Mouse (Mus musculus) gastrocnemius, postnatal 25 days (tissue): ENCODE results near the gene Hoxa10. TPM values are rescaled to one million over a fixed set of nuclear protein-coding genes. Genes with fewer than 3 reads are reported as not detected.

ENCODE experiments used
- DNase-seq: peaks from one replicate; pipeline ENCODE4 v3.0.0; 2022
- microRNA-seq, 2 experiments: library from miRNA; unstranded; fragments of <30 nt; microRNA quantifications; one replicate each; pipeline ENCODE4 v1.2.0; 2021; ENCODE audit warnings: borderline replicate concordance in 2 of 2
- total RNA-seq, 2 experiments: library from RNA; stranded (reverse); gene quantifications; 1 replicate in 1 of 2; 2 replicates in 1 of 2; pipeline ENCODE4 v1.2.3; 2021

Hoxa10 gene
- total RNA-seq, 2 experiments from 2014 or later, result 14.8 to 18.4 TPM

GRCm38 (mm10) chr6:52185222-52185621 is 55.4 kb downstream of the Hoxa10 start:
- DNase-seq, result no peak

DNA sequence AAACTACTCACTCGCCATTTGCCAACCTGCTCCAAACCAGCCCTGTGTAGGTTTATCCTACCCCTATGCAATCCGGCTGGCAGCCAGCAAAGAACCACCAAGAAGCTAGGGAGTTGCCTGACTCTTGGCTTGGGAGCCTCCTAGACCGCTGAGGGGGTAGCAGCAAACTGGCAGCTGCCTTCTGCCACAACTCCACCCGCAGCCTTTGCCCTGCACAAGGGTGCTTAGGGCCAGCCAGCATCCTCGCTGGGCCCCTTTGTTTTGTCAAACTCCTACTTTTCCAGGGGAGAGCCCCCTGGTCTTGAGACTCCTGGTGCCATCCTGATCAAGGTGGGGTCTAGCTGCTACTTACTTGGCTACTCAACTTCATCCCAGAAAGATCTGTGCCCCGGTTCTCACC is 56.0 kb downstream of the Hoxa10 start:
- DNase-seq, result no peak

GRCm38 (mm10) chr6:52183311-52184080 is 57.2 kb downstream of the Hoxa10 start:
- no peak for DNase-seq

- no peak for DNase-seq
Measured at GRCm38 (mm10) chr6:52182793-52183192, 57.9 kb downstream of the Hoxa10 start.

DNA sequence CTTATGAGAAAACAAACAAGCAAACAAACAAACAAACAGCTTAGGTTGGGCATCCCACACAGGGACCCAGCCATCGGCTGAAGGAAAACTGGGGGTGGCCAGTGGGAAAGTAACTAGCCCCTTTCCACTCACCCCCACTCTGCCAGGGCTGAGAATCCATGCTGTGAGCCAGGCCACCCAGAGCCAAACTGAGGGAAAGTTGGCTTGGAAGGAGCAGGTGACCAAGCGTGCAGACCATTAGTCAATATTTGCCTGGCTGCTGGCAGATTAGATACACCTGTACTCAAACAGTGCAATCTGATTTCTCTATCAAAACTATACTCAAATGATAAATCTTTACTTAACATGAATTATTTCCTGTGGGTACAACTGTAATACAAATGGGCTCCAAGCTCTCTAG is 58.6 kb downstream of the Hoxa10 start:
- no peak for DNase-seq

Small RNA genes lying within 50 kb of the gene (microRNA-seq; reads per million reads assigned to microRNA genes)
- gene Mir196b, result 7,568 to 10,738 reads per million in 2 experiments

Other genes starting within 250 kb of the Hoxa10 start
- gene Skap2, start 228.3 kb downstream of the Hoxa10 start, total RNA-seq, result 1 to 10 TPM; 2.1 to 6.6 TPM
- gene Hoxa1, start 82.5 kb downstream of the Hoxa10 start, total RNA-seq, result under 1 TPM in 1 of 2 experiments, not detected in 1; 0.21 TPM
- under 1 TPM; 0.28 to 0.83 TPM for gene Hoxa2, start 76.0 kb downstream of the Hoxa10 start, total RNA-seq
- gene 5730596B20Rik, start 63.4 kb downstream of the Hoxa10 start, total RNA-seq, result not detected
- gene Hoxa4, start 49.1 kb downstream of the Hoxa10 start, total RNA-seq, result 1 to 10 TPM; 2.3 to 2.8 TPM
- gene Hoxa5, start 36.3 kb downstream of the Hoxa10 start, total RNA-seq, result 1 to 10 TPM; 1.9 to 3.5 TPM
- 1 to 10 TPM; 1.8 to 2.8 TPM for gene Hoxa6, start 32.1 kb downstream of the Hoxa10 start, total RNA-seq
- 1 to 10 TPM; 2.4 to 3.3 TPM for gene Hoxa3, start 27.5 kb downstream of the Hoxa10 start, total RNA-seq
- gene Gm28308, start 27.5 kb downstream of the Hoxa10 start, total RNA-seq, result under 1 TPM in 1 of 2 experiments, not detected in 1; 0.46 TPM
- 1 to 10 TPM; 4.7 to 5.5 TPM for gene Hoxa7, start 19.0 kb downstream of the Hoxa10 start, total RNA-seq
- 10 to 100 TPM in 1 of 2 experiments, 1 to 10 TPM in 1; 5.7 to 13.5 TPM for gene Hoxa9, start 9.8 kb downstream of the Hoxa10 start, total RNA-seq
- 1 to 10 TPM; 1.4 to 1.8 TPM for gene Hoxa11, start 5.0 kb upstream of the Hoxa10 start, total RNA-seq
- gene Hoxa13, start 20.0 kb upstream of the Hoxa10 start, total RNA-seq, result 1 to 10 TPM in 1 of 2 experiments, under 1 TPM in 1; 0.48 to 2.1 TPM
- gene Evx1, start 72.6 kb upstream of the Hoxa10 start, total RNA-seq, result not detected